Mouse (Mus musculus): ENCODE data around the gene AC109138.7. TPM values are rescaled to one million over a fixed set of nuclear protein-coding genes. Genes with fewer than 3 reads are reported as not detected.

Gene AC109138.7
- polyA plus RNA-seq, 1 experiment from 2014 or later: not detected

DNA sequence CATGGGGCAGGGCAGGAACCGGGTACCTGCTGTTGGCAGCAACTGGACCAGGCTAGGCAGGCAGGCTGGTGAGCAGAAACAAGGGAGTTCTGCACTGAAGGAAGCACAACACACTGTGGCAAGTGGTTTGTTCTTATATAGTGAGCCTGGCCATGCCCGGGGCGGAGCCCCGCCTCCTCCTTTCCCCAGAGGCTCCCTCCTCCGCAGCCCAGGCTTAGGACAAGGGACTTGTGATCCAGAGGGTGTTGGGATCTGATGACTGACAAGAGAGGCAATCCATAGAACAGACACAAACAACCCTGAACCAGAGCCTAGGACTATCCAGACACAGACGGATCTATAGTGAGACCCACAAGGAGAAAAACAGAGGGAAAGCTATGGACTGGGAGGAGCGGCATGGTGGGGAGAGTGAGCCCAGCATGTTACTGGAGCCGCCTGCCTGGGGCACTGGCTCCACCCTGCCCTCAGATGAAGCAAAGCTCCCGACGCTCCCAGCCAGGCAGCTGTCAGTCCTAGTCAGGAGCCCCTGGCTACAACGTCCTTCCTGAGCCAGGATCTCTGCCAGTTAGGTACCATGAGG, 38.7 kb upstream of the AC109138.7 start, which contains the start of gene Carns1:
Gene Carns1 (minus strand): TSS at position 112 of the 580 bp plus-strand sequence.
- no peak within 1 kb of the TSS for H3K4me3 ChIP-seq (ENCODE audit: low read length)
- peaks cover 6% of the 10 kb centered on the region for H3K4me1 ChIP-seq (ENCODE audit: control insufficient read depth, insufficient read depth, low read depth, low read length)
- ATAC-seq: no peak
- peak within 1 kb of the TSS; percentile 37 for H3K4me2 ChIP-seq (ENCODE audit: low read length)
- no peaks in the 10 kb centered on the region for H3K9me3 ChIP-seq (ENCODE audit: control insufficient read depth, low read length)
- WGBS: 6% methylated on average over 11 of the region's 11 CpGs
- peak within 1 kb of the TSS; percentile 35; the same call in 1 of the 2 replicates for H3K9ac ChIP-seq (ENCODE audit: low read depth, low read length)
- H3K27ac ChIP-seq (ENCODE audit: low read depth, low read length): no peak within 1 kb of the TSS
- no peaks in the 10 kb centered on the region for H3K27me3 ChIP-seq (replicated peaks; ENCODE audit: control insufficient read depth, insufficient read depth, low read length)
- H3K36me3 ChIP-seq (ENCODE audit: control insufficient read depth, insufficient read depth, low read length): no peaks in the 10 kb centered on the region

DNA sequence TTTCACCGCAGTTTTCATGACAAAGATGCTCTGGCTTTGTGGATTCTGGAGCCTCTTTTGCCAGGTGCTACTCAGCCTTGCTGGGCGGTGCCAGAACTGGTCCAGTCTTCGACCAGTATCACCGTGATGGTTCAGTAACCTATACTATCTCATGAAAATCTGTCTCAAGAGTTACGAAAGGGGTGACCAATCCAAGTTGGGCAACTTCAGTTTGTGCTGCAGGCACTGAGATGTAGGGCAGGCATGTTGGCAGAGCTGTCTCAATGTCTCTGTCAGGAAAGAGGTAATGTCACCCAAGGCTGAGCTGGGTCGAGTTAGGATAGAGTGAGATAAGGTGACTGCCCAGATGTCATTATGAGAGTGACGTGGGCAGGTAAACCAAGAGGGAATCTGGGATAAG, 33.7 kb upstream of the AC109138.7 start:
- H3K4me3 ChIP-seq (ENCODE audit: low read length): no peak overlapping the region
- no peak for ATAC-seq
- no peak overlapping the region for H3K27ac ChIP-seq (ENCODE audit: low read depth, low read length)
- no peaks in the 10 kb centered on the region for H3K27me3 ChIP-seq (replicated peaks; ENCODE audit: control insufficient read depth, insufficient read depth, low read length)
- H3K9ac ChIP-seq (ENCODE audit: low read depth, low read length): no peak overlapping the region
- H3K9me3 ChIP-seq (ENCODE audit: control insufficient read depth, low read length): no peaks in the 10 kb centered on the region
- 92% methylated on average over 7 of the region's 7 CpGs for WGBS
- no peaks in the 10 kb centered on the region for H3K36me3 ChIP-seq (ENCODE audit: control insufficient read depth, insufficient read depth, low read length)
- H3K4me1 ChIP-seq (ENCODE audit: control insufficient read depth, insufficient read depth, low read depth, low read length): peaks cover 7% of the 10 kb centered on the region
- H3K4me2 ChIP-seq (ENCODE audit: low read length): no peak overlapping the region

DNA sequence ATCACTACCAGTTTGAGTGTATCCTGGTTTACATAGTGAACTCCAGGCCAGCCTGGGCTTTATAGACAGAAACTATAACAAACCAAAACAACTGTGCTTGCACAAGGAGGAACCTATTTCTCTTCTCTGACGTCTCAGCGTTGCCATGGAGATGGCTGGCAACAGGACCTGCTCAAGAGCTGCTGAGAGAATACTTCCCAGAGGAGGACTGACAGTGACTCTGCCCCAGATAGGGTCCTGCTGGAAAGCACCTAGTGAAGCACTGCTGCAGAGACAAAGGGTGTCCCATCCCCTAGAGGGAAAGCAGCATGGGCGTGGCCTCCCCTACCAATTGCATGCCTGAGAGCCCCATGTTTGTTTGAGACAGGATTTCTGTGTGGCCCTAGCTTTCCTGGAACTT, 32.3 kb upstream of the AC109138.7 start:
- Histone ChIP-seq H3K9me3 (ENCODE audit: control insufficient read depth, low read length) (no peaks in the 10 kb centered on the region), H3K4me1 (ENCODE audit: control insufficient read depth, insufficient read depth, low read depth, low read length) (peaks cover 5% of the 10 kb centered on the region), H3K4me2 (ENCODE audit: low read length) (no peak overlapping the region), H3K27me3 (replicated peaks; ENCODE audit: control insufficient read depth, insufficient read depth, low read length) (no peaks in the 10 kb centered on the region), H3K4me3 (ENCODE audit: low read length) (no peak overlapping the region), H3K36me3 (ENCODE audit: control insufficient read depth, insufficient read depth, low read length) (no peaks in the 10 kb centered on the region), H3K9ac (ENCODE audit: low read depth, low read length) (no peak overlapping the region), H3K27ac (ENCODE audit: low read depth, low read length) (no peak overlapping the region)
- 33% methylated on average over 3 of the region's 3 CpGs for WGBS
- peak; percentile 72 for ATAC-seq

DNA sequence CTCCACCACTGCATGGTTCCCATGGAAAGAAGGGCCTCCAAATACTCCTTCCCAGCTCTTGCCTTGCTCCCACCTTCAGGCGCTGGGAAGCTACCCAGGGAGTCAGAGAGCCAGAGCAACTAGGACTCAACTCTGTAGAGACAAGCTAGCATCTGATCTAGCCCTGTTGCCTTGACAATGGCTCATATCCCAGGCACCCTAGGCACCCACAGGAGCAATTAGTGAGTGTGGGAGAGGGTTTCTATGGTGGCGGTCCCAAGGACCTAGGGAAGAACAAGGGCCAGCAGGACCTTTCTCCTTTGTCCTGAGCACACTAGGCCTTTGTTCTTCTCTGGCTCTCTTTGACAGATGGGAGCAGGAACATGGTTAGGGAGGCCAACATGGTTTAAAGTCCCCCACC, 30.5 kb upstream of the AC109138.7 start:
- Histone ChIP-seq H3K4me1 (ENCODE audit: control insufficient read depth, insufficient read depth, low read depth, low read length) (peaks cover 5% of the 10 kb centered on the region), H3K27me3 (replicated peaks; ENCODE audit: control insufficient read depth, insufficient read depth, low read length) (no peaks in the 10 kb centered on the region), H3K4me3 (ENCODE audit: low read length) (no peak overlapping the region), H3K9me3 (ENCODE audit: control insufficient read depth, low read length) (no peaks in the 10 kb centered on the region), H3K36me3 (ENCODE audit: control insufficient read depth, insufficient read depth, low read length) (no peaks in the 10 kb centered on the region), H3K9ac (ENCODE audit: low read depth, low read length) (no peak overlapping the region), H3K4me2 (ENCODE audit: low read length) (no peak overlapping the region), H3K27ac (ENCODE audit: low read depth, low read length) (no peak overlapping the region)
- 68% methylated on average over 2 of the region's 2 CpGs for WGBS
- ATAC-seq: no peak

DNA sequence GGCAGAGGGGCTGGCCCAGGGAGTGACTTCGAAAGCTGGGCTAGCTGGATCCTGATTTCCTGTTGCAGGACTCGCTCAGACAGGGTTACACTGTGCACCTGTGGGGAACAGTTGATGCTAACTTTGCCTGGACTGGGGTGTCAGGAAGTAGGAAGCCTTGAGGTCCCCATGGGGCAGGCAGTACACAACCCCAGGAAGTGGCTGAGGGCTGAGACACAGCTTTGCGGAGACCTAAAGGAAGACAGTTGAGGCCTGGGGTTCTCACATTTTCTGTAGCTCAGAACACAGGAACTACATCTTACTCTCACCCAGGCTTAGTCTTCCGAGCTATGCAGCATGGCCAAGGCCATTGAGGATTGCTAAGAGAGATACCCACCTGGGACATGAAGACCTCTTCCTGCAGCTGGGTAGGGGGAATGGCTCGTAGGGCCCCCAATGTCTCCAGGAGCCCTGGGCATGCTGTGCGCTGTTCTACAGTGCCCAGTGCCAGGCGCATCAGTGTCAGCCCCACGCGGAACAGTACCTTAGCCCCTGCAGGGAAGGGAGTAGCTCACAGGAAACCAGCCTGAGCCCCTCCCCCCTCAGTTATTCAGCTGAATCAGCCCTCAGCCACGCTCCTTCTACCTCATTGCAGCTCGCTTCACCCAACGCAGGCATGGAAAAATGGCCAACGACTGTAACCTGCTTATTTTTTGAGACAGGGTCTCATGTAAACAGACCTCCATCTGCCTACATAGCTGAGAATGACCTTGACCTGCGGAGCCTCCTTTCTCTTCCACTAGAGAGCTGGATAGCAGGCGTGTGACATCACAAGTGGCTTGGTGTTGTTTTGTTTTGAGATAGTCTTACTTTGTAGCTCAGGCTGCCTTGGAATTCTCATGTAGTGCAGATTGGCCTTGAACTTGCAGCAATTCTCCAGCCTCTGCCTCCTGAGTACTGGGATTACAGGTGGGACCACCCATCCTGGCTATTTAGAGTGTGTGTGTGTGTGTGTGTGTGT, 28.9 kb upstream of the AC109138.7 start:
- peaks cover 5% of the 10 kb centered on the region for H3K4me1 ChIP-seq (ENCODE audit: control insufficient read depth, insufficient read depth, low read depth, low read length)
- no peak overlapping the region for H3K27ac ChIP-seq (ENCODE audit: low read depth, low read length)
- no peak for ATAC-seq
- H3K4me3 ChIP-seq (ENCODE audit: low read length): no peak overlapping the region
- no peaks in the 10 kb centered on the region for H3K36me3 ChIP-seq (ENCODE audit: control insufficient read depth, insufficient read depth, low read length)
- H3K9me3 ChIP-seq (ENCODE audit: control insufficient read depth, low read length): no peaks in the 10 kb centered on the region
- 67% methylated on average over 15 of the region's 15 CpGs for WGBS
- H3K4me2 ChIP-seq (ENCODE audit: low read length): no peak overlapping the region
- H3K27me3 ChIP-seq (replicated peaks; ENCODE audit: control insufficient read depth, insufficient read depth, low read length): no peaks in the 10 kb centered on the region
- H3K9ac ChIP-seq (ENCODE audit: low read depth, low read length): no peak overlapping the region

DNA sequence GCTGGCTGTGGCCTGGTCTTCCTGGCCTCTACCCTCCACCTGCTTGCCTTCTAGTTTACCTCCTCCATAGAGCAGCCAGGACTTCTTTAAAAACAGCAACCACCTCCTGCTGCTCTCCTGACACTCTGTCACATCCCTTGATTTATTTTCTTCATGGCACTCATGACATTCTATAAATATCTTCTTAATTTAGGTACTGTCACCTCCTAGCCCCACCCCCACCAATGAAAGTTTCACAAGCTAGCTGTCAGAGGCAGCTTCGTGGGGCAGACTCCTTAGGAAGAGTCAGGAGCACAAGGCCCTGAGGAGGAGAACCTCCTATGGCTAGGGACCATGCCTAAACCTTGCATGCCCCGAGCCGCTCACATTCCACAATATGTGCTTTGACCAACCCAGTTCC, 26.9 kb upstream of the AC109138.7 start:
- Histone ChIP-seq H3K27ac (ENCODE audit: low read depth, low read length) (no peak overlapping the region), H3K4me1 (ENCODE audit: control insufficient read depth, insufficient read depth, low read depth, low read length) (no peaks in the 10 kb centered on the region; the same call in 1 of the 2 replicates), H3K36me3 (ENCODE audit: control insufficient read depth, insufficient read depth, low read length) (no peaks in the 10 kb centered on the region), H3K4me3 (ENCODE audit: low read length) (no peak overlapping the region), H3K4me2 (ENCODE audit: low read length) (no peak overlapping the region), H3K9me3 (ENCODE audit: control insufficient read depth, low read length) (no peaks in the 10 kb centered on the region), H3K27me3 (replicated peaks; ENCODE audit: control insufficient read depth, insufficient read depth, low read length) (no peaks in the 10 kb centered on the region), H3K9ac (ENCODE audit: low read depth, low read length) (no peak overlapping the region)
- WGBS: 72% methylated on average over 3 of the region's 3 CpGs
- ATAC-seq: no peak

DNA sequence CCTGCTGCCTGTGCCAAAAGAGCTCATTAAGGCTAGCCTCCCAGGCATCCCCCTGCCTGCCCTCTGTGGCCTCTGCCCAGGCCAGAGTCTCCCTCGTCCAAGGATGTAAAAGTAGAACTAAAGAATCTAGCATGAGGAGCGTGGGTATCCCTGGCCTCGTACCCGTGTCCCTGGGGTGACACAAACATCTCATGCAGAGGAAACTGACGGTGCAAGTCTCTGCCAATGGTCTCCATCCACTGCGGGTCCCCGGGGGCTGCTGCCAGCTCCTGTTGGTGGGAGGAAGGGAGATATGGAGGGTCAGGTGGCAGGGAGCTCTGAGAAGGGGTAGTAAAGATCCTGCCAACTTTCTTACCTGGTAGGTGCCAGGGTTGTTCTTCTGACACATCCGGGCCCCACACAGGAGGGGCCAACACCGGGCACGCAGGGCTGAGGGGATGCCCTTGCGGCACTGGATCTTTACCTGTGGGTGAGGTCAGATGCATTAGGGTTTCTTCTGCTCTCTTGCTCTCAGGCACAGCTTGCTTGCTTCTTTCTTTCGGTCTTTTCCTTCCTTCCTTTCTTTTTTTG, 25.0 kb upstream of the AC109138.7 start:
- Histone ChIP-seq H3K4me1 (ENCODE audit: control insufficient read depth, insufficient read depth, low read depth, low read length) (peaks cover 14% of the 10 kb centered on the region), H3K4me3 (ENCODE audit: low read length) (no peak overlapping the region), H3K9me3 (ENCODE audit: control insufficient read depth, low read length) (no peaks in the 10 kb centered on the region), H3K36me3 (ENCODE audit: control insufficient read depth, insufficient read depth, low read length) (peaks cover 1% of the 10 kb centered on the region), H3K27me3 (replicated peaks; ENCODE audit: control insufficient read depth, insufficient read depth, low read length) (no peaks in the 10 kb centered on the region), H3K27ac (ENCODE audit: low read depth, low read length) (no peak overlapping the region), H3K9ac (ENCODE audit: low read depth, low read length) (no peak overlapping the region), H3K4me2 (ENCODE audit: low read length) (no peak overlapping the region)
- ATAC-seq: no peak
- 87% methylated on average over 11 of the region's 12 CpGs for WGBS

DNA sequence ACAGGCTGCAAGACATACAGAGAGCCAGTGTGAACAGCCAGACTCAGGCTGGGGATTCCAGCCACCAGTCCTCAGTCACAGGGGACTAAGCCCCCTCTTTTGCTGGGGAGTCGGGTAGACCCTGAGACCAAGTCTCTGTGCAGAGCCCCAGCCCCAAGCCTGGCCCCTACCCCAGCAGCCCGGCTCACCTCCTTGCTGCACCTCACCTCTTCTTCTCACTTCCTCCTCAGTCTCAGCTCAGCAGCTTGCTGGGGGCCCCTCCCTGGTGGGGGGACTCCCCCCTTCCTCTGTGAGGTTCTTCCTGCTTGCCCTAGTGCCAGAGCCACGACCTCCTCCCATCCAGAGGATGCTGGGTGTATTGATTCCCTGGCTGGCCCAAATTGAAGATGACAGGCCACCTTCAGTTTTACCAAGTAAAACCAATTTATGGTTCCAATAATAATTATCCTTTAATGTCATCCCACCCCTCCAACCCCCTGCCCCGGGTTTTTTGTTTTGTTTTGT, 23.3 kb upstream of the AC109138.7 start, which contains the start of gene Tbc1d10c:
Gene Tbc1d10c (minus strand): TSS at position 454 of the 504 bp plus-strand sequence.
- H3K4me1 ChIP-seq (ENCODE audit: control insufficient read depth, insufficient read depth, low read depth, low read length): peaks cover 27% of the 10 kb centered on the region
- H3K4me3 ChIP-seq (ENCODE audit: low read length): peak within 1 kb of the TSS; percentile 97
- peak within 1 kb of the TSS; percentile 98 for H3K4me2 ChIP-seq (ENCODE audit: low read length)
- H3K27me3 ChIP-seq (replicated peaks; ENCODE audit: control insufficient read depth, insufficient read depth, low read length): no peaks in the 10 kb centered on the region
- H3K27ac ChIP-seq (ENCODE audit: low read depth, low read length): peak within 1 kb of the TSS; percentile 96
- ATAC-seq: no peak
- WGBS: 68% methylated on average over 4 of the region's 4 CpGs
- peaks cover 19% of the 10 kb centered on the region for H3K36me3 ChIP-seq (ENCODE audit: control insufficient read depth, insufficient read depth, low read length)
- no peaks in the 10 kb centered on the region for H3K9me3 ChIP-seq (ENCODE audit: control insufficient read depth, low read length)
- peak within 1 kb of the TSS; percentile 99 for H3K9ac ChIP-seq (ENCODE audit: low read depth, low read length)
